Mouse (Mus musculus): ENCODE data around the gene Tenm4. TPM values are rescaled to one million over a fixed set of nuclear protein-coding genes. Genes with fewer than 3 reads are reported as not detected.

The Tenm4 gene
- polyA plus RNA-seq, 1 experiment from 2014 or later: 38.0 TPM

GRCm38 (mm10) chr7:96835313-96835712 is 664.3 kb downstream of the Tenm4 start:
- Histone ChIP-seq H3K27me3 (ENCODE audit: control insufficient read depth, insufficient read depth, low read length) (no peaks in the 10 kb centered on the region), H3K4me1 (ENCODE audit: control insufficient read depth, insufficient read depth, low read length) (peaks cover 29% of the 10 kb centered on the region), H3K36me3 (ENCODE audit: control insufficient read depth, insufficient read depth, low read length) (peaks cover 8% of the 10 kb centered on the region; the same call in 1 of the 2 replicates), H3K4me2 (ENCODE audit: low read length) (no peak overlapping the region), H3K9me3 (ENCODE audit: control insufficient read depth, low read length) (no peaks in the 10 kb centered on the region), H3K9ac (replicated peaks; ENCODE audit: low read length) (no peak overlapping the region), H3K4me3 (replicated peaks; ENCODE audit: low read depth, low read length) (no peak overlapping the region), H3K27ac (replicated peaks; ENCODE audit: low read depth, low read length) (no peak overlapping the region; the same call in 1 of the 2 replicates)
- DNase-seq (no peak), ATAC-seq (ENCODE audit: low FRiP score, low TSS enrichment) (no peak)
- 54% methylated on average over 2 of the region's 2 CpGs for WGBS

GRCm38 (mm10) chr7:96838271-96838841 is 667.3 kb downstream of the Tenm4 start:
- H3K4me1 ChIP-seq (ENCODE audit: control insufficient read depth, insufficient read depth, low read length): peaks cover 20% of the 10 kb centered on the region; the same call in 1 of the 2 replicates
- WGBS: 71% methylated on average over 8 of the region's 8 CpGs
- no peak overlapping the region for H3K4me3 ChIP-seq (replicated peaks; ENCODE audit: low read depth, low read length)
- no peak for ATAC-seq (ENCODE audit: low FRiP score, low TSS enrichment)
- H3K36me3 ChIP-seq (ENCODE audit: control insufficient read depth, insufficient read depth, low read length): peaks cover 8% of the 10 kb centered on the region; the same call in 1 of the 2 replicates
- DNase-seq: no peak
- no peak overlapping the region for H3K27ac ChIP-seq (replicated peaks; ENCODE audit: low read depth, low read length)
- H3K27me3 ChIP-seq (ENCODE audit: control insufficient read depth, insufficient read depth, low read length): no peaks in the 10 kb centered on the region
- no peaks in the 10 kb centered on the region for H3K9me3 ChIP-seq (ENCODE audit: control insufficient read depth, low read length)
- no peak overlapping the region for H3K9ac ChIP-seq (replicated peaks; ENCODE audit: low read length)
- no peak overlapping the region for H3K4me2 ChIP-seq (ENCODE audit: low read length)

DNA sequence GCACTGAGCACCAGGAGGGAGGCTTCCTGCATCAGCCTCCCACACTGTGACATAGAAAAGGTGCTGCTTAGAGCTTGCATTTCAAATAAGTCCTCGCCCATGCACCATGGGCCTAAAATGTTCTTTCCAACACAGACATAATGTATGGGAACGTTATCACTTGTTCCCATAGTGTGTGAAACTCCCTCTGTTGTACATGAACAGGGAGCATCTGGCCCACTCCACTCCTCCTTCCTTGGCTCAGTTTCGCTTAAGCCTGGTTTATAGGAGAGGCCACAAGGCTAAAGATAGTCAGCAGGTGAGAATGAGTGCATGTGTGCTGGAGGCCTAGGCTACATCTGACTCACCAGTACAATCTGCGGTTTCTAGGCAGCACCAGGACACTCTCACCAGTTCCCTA is 667.9 kb downstream of the Tenm4 start:
- DNase-seq (no peak), ATAC-seq (ENCODE audit: low FRiP score, low TSS enrichment) (no peak)
- Histone ChIP-seq H3K36me3 (ENCODE audit: control insufficient read depth, insufficient read depth, low read length) (peaks cover 8% of the 10 kb centered on the region; the same call in 1 of the 2 replicates), H3K9ac (replicated peaks; ENCODE audit: low read length) (no peak overlapping the region), H3K9me3 (ENCODE audit: control insufficient read depth, low read length) (no peaks in the 10 kb centered on the region), H3K4me1 (ENCODE audit: control insufficient read depth, insufficient read depth, low read length) (peaks cover 20% of the 10 kb centered on the region), H3K27ac (replicated peaks; ENCODE audit: low read depth, low read length) (no peak overlapping the region), H3K4me3 (replicated peaks; ENCODE audit: low read depth, low read length) (no peak overlapping the region), H3K4me2 (ENCODE audit: low read length) (no peak overlapping the region), H3K27me3 (ENCODE audit: control insufficient read depth, insufficient read depth, low read length) (no peaks in the 10 kb centered on the region)
- WGBS: 97% methylated on average over 4 of the region's 4 CpGs

DNA sequence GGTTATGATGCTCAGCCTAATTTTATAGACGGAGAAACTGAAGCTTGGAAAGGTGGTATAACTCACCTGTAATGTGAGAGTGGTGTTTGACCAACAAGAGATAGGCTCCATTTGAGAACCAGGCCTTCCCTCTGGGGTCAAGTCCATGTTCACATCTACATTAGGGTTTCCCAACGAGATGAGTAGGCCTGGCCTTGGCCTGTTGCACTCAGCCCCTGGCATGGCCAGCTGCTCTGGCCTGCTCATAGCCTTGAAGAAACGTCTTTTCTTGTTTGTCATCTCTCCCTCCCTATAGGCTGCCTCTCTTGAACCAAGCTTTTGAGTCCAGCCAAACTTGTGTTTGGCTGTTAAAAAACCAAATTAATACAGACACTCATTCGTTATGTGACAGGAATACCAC is 668.5 kb downstream of the Tenm4 start:
- peaks cover 17% of the 10 kb centered on the region for H3K4me1 ChIP-seq (ENCODE audit: control insufficient read depth, insufficient read depth, low read length)
- no peak for DNase-seq
- no peaks in the 10 kb centered on the region for H3K9me3 ChIP-seq (ENCODE audit: control insufficient read depth, low read length)
- H3K36me3 ChIP-seq (ENCODE audit: control insufficient read depth, insufficient read depth, low read length): peaks cover 8% of the 10 kb centered on the region; the same call in 1 of the 2 replicates
- H3K27me3 ChIP-seq (ENCODE audit: control insufficient read depth, insufficient read depth, low read length): no peaks in the 10 kb centered on the region
- no peak overlapping the region for H3K9ac ChIP-seq (replicated peaks; ENCODE audit: low read length)
- no peak overlapping the region for H3K4me2 ChIP-seq (ENCODE audit: low read length)
- no peak overlapping the region for H3K4me3 ChIP-seq (replicated peaks; ENCODE audit: low read depth, low read length)
- no peak for ATAC-seq (ENCODE audit: low FRiP score, low TSS enrichment)
- H3K27ac ChIP-seq (replicated peaks; ENCODE audit: low read depth, low read length): no peak overlapping the region
- WGBS: 93% methylated on average over 4 of the region's 4 CpGs

DNA sequence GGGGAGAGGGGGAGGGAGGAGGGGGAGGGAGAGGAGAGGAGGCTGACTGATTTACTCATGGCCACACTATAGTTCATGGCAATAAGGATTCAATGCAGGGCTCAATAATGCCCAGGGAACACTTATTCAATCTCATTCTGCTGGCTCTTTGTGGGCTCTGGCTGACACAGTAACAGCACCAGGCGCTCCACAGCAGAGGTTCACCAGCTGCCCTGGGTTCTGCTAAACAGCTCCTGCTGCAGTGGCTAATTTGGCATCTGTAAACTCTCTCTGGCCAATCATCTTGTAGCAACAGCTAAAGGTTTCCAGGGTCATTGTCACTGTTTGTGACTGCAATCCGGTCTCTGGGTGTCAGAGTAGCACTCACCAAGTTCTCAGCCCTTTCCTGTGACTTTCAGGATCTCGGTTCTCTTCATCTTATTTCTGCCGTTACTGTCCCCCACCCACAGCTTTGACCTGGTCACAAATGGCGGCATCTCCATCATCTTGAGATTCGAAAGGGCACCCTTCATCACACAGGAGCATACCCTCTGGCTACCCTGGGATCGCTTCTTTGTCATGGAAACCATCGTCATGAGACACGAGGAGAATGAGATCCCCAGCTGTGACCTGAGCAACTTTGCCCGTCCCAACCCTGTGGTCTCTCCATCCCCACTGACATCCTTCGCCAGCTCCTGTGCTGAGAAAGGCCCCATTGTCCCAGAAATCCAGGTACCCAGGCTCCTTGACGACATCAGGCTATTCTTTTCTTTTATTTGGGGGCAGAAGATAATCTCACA is 671.6 kb downstream of the Tenm4 start:
- Histone ChIP-seq H3K4me2 (ENCODE audit: low read length) (no peak overlapping the region), H3K4me3 (replicated peaks; ENCODE audit: low read depth, low read length) (no peak overlapping the region), H3K4me1 (ENCODE audit: control insufficient read depth, insufficient read depth, low read length) (peaks cover 7% of the 10 kb centered on the region), H3K9me3 (ENCODE audit: control insufficient read depth, low read length) (no peaks in the 10 kb centered on the region), H3K36me3 (ENCODE audit: control insufficient read depth, insufficient read depth, low read length) (peaks cover 4% of the 10 kb centered on the region; the same call in 1 of the 2 replicates), H3K9ac (replicated peaks; ENCODE audit: low read length) (no peak overlapping the region), H3K27me3 (ENCODE audit: control insufficient read depth, insufficient read depth, low read length) (no peaks in the 10 kb centered on the region), H3K27ac (replicated peaks; ENCODE audit: low read depth, low read length) (no peak overlapping the region)
- 49% methylated on average over 12 of the region's 12 CpGs for WGBS
- ATAC-seq (ENCODE audit: low FRiP score, low TSS enrichment): no peak
- DNase-seq: no peak

- H3K27me3 ChIP-seq (ENCODE audit: control insufficient read depth, insufficient read depth, low read length): no peaks in the 10 kb centered on the region
- H3K36me3 ChIP-seq (ENCODE audit: control insufficient read depth, insufficient read depth, low read length): peaks cover 7% of the 10 kb centered on the region; the same call in 1 of the 2 replicates
- peaks cover 7% of the 10 kb centered on the region for H3K4me1 ChIP-seq (ENCODE audit: control insufficient read depth, insufficient read depth, low read length)
- H3K9ac ChIP-seq (replicated peaks; ENCODE audit: low read length): no peak overlapping the region
- H3K4me2 ChIP-seq (ENCODE audit: low read length): no peak overlapping the region
- ATAC-seq (ENCODE audit: low FRiP score, low TSS enrichment): no peak
- H3K27ac ChIP-seq (replicated peaks; ENCODE audit: low read depth, low read length): no peak overlapping the region
- H3K4me3 ChIP-seq (replicated peaks; ENCODE audit: low read depth, low read length): no peak overlapping the region
- no peak for DNase-seq
- WGBS: 83% methylated on average over 8 of the region's 8 CpGs
- no peaks in the 10 kb centered on the region for H3K9me3 ChIP-seq (ENCODE audit: control insufficient read depth, low read length)
These were observed 673.3 kb downstream of the Tenm4 start for GRCm38 (mm10) chr7:96844104-96844894.

DNA sequence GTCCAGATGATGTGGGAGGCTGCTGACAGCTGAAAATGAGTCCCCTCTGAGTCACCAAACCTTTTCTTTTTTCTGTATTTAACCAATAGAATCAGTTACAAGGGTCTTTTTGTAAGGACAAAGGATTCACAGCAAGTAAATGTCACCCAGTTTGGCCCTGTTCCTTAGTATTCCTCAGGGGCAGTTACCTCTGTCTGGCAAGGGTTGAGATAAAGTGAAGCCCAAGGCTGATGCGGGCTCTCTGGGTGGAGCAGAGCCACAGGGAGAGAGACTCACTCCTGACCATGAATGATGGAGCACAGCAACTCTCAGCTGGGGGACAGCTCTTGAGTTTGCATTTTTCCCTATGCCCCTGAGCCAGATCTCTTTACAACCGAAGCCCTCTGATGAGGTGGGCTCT is 681.7 kb downstream of the Tenm4 start:
- Histone ChIP-seq H3K4me3 (replicated peaks; ENCODE audit: low read depth, low read length) (no peak overlapping the region), H3K4me1 (ENCODE audit: control insufficient read depth, insufficient read depth, low read length) (no peaks in the 10 kb centered on the region), H3K27me3 (ENCODE audit: control insufficient read depth, insufficient read depth, low read length) (no peaks in the 10 kb centered on the region), H3K9me3 (ENCODE audit: control insufficient read depth, low read length) (no peaks in the 10 kb centered on the region), H3K36me3 (ENCODE audit: control insufficient read depth, insufficient read depth, low read length) (peaks cover 11% of the 10 kb centered on the region; the same call in 1 of the 2 replicates), H3K9ac (replicated peaks; ENCODE audit: low read length) (no peak overlapping the region), H3K4me2 (ENCODE audit: low read length) (no peak overlapping the region), H3K27ac (replicated peaks; ENCODE audit: low read depth, low read length) (no peak overlapping the region)
- WGBS: 87% methylated on average over 2 of the region's 2 CpGs
- no peak for DNase-seq
- no peak for ATAC-seq (ENCODE audit: low FRiP score, low TSS enrichment)

DNA sequence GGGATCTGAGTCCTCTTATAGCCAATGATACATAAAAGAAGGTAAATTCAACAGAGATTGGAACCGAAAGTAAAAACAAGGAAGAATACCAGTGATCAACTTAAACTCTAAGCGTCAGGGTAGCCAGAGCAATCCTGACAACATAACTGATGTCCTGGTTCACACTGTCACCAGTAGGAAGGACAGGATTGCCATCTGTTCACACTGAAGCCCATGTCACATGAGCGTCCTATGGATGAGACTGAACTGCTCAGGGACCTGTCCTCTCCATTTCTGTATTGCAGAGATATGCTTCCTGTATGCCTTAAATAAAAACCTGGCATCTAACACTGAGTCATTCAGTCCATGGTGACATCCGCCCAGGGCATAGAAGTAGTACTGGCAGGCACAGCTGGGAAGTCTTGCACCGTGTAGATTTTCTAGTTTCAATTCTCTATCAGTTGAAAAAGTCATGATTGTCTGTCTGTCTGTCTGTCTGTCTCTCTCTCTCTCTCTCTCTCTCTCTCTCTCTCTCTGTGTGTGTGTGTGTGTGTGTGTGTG is 684.9 kb downstream of the Tenm4 start:
- H3K9me3 ChIP-seq (ENCODE audit: control insufficient read depth, low read length): no peaks in the 10 kb centered on the region
- no peak overlapping the region for H3K9ac ChIP-seq (replicated peaks; ENCODE audit: low read length)
- ATAC-seq (ENCODE audit: low FRiP score, low TSS enrichment): no peak
- DNase-seq: no peak
- H3K27ac ChIP-seq (replicated peaks; ENCODE audit: low read depth, low read length): no peak overlapping the region
- H3K4me2 ChIP-seq (ENCODE audit: low read length): no peak overlapping the region
- peaks cover 5% of the 10 kb centered on the region for H3K4me1 ChIP-seq (ENCODE audit: control insufficient read depth, insufficient read depth, low read length)
- WGBS: 92% methylated on average over 5 of the region's 5 CpGs
- peaks cover 5% of the 10 kb centered on the region; the same call in 1 of the 2 replicates for H3K36me3 ChIP-seq (ENCODE audit: control insufficient read depth, insufficient read depth, low read length)
- H3K27me3 ChIP-seq (ENCODE audit: control insufficient read depth, insufficient read depth, low read length): no peaks in the 10 kb centered on the region
- no peak overlapping the region for H3K4me3 ChIP-seq (replicated peaks; ENCODE audit: low read depth, low read length)
